Mouse (Mus musculus): ENCODE measurements around the gene Gm28035.

The Gm28035 gene

DNA sequence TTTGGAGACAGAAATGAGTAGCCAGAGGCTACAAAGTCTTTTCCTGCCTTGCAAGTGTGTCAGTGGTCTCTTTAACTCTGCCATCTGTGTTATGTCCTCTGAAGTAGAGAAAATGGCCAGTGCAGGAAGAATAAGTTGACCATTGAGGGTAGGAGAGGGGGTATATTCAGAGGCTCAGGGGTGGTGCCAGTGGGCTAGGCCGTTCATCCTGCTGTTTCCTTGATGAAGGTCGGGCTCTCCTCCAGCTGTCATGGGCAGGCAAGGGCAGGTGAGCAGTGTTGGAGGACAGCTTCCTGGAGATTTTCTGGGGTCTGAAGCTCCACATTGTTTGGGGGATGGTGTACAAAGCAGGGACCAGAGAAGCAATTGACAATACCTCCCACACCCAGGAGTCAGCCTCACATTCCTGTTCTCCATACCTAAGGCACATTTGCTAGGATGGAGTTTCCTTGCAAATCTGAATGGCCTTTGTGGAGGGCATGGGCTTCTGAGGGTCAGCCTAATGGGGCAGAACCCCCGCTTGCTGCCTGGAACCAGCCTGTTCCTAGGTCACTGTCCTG, 1.4 kb upstream of the Gm28035 start:
- DNase-seq (ENCODE audit: low spot score): no peak

DNA sequence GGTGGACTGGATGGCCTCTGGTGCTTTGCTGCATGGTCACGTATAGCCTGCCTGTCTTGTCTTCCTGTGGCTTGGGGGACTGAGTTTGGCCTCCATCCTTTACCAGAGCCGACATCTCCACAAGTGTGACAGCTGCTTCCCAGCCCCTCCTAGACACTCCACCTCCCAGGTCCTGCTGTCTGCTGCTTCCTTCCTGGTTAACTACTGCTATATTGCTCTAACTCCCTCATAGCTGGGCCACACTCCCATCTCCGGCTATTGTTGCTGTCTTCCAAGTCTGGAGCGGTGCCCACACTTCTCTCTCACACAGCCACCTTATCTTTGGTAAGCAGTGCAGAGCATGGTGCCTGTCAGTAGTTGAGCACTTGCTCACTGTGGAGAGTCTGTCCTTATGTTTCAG, 590 bp upstream of the Gm28035 start:
- no peak for DNase-seq (ENCODE audit: low spot score)

DNA sequence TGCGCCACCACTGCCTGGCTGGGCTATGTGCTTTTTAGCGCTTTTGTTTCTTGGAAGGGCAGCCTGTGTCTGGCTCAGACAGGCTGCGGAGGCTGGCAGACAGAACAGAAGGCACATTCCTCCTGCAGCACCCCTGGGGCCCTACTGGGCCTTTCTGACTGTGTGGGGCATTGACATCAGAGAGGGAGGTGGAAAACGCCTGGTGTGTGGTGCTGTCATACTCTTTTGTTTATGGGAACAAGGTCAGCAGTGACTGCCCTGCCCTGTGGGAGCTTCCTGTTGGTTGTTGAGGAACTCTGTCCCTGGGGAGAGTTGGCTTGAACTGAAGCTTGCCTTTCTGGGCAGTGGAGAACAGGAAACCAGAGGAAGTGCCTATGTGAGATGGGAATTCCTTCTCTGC, 2.1 kb downstream of the Gm28035 start:
- DNase-seq (ENCODE audit: low spot score): no peak

DNA sequence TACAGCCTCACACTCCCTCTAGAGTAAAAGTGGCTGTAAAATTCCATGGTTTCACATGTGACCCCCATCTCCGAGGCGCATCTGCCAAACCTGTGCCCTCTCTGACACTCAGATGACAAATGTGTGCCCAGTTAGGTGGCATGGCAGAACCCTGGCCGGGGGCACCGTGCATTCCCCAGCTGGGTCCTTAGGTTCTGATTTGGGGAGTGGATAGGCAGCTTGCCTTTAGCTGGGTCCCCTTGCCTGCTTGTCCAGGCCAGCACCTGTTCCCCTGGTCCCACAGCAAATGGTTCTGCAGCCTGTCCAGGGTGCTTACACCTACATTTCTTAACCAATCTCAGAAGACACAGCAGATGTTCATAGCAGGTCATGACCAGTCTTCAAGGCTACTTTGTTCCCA, 3.0 kb downstream of the Gm28035 start:
- no peak for DNase-seq (ENCODE audit: low spot score)

DNA sequence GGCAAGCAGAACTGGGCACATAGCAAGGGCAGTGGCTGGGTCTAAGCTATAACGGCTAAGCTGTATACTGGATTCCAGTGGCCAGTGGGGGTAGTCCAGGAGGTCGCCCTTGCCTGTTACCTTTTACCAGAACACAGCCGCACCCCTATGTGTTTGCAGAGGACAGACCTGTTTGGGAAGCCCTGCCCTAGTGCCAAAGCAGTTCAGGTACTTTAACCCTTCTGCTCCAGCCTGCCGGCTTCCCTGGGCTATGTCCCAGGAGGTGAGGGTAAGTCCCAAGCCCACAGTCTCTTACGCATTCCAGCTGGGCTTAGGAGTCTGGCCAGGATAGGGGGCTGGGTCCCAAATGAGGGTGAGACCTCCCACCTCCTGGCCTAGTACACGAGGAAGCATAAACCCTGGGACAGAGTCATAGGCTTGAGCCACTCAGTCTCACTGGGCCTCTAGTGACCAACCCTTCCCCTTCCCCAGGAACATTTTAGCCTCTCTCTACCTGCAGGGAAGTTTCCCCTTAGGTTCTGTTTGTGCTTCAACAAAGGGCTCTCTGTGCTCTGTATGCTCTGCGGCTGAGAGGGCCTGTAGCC, 4.3 kb downstream of the Gm28035 start:
- no peak for DNase-seq (ENCODE audit: low spot score)

DNA sequence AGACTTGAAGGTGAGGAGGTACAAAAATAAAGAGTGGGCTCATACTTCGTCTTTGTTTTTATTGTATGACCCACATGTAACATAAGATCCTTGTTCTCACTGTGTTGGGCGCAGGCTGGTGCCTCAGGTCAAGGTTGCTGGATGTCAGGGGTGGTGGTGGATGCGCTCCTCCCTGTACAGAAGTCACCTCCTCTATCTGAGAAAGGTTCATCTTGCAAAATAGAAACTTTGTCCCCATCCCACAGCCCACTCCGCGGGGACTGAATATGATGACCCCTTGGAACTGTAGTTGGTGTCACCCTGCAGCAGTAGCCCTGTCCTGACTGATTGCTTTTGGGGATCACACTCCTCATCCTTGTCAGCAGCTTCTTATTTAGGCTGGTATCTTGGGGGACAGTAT, 6.7 kb downstream of the Gm28035 start:
- no peak for DNase-seq (ENCODE audit: low spot score)

DNA sequence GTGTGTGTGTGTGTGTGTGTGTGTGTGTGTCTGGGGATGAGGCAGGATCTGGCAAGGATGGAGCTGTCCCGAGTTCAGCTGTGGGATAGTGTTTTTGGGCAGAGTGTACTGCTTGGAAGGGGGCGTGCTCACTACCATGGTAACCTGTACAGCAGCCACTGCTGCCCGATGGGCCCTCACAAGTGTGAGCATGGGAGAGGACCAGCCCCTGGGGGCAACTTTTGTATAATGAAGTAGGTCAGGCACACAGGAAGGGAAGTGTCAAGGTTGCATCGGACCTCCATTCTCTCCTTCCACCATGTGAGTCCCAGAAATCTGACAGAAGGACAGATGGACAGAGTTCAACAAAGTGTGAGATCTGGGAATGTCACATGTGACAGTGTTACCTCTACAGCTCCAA, 7.3 kb downstream of the Gm28035 start:
- DNase-seq (ENCODE audit: low spot score): no peak

DNA sequence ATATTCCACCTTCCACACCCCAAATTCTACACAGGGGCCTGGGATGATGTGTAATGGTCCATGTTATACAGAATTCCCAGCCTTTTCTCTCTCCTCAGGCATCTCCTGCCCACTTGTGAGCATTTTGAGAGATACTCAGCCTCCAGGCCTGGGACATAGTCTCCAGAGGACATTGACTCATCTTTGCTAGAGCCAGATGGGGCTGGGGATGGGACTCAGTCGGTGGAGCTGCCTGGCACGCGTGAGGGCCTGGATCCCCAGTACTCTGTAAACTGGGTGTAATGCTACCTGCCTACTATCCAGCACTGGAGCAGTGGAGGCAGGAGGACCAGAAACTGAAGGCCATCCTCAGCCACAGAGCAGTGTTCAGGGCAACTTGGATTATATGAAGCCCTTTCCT, 8.8 kb downstream of the Gm28035 start:
- no peak for DNase-seq (ENCODE audit: low spot score)

DNA sequence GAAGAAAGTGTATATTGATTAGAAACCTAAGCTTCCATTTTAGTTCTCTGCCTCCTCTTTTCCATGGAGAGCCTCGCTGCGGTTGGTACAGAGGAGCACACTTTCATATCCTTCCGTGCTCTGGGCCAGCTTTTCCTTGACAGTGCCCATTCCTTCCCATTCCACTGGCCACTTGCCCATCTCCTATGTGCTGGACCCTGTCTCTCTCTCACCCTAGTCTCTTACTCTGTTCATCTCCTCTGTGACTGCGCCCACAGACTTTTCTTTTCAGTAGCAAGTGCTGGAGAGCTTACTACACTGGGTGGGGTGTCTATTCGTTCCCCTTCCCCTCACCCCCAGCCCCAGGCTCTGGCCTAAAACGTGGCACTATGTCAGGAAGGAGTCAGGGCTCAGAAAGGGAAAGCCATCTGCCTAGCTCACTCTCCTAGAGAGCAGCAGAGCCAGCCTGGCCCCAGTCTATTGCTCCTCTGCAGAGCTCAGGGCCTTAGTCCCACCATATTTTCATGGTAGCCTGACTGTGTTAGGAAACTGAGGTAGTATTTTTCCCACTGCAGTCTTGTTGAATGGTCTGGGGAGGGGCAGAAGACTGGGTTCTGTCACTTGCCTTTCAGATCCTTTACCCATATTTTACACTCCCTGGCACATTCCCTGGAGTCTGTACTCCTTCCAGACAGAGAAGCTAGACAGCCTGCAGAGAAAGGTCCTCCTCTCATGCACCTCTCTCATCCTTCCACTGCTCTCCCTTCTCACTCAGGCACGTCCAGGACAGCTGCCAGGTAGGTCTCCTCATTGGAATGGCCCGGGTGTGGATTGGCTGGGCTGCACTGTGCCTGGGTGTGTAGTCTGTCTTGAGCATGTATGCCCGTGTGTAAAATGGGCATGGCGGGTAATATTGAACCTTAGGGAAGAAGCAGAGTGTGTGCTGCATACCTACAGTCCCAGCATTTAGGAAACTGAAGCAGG, 10.1 kb downstream of the Gm28035 start:
- no peak for DNase-seq (ENCODE audit: low spot score)

DNA sequence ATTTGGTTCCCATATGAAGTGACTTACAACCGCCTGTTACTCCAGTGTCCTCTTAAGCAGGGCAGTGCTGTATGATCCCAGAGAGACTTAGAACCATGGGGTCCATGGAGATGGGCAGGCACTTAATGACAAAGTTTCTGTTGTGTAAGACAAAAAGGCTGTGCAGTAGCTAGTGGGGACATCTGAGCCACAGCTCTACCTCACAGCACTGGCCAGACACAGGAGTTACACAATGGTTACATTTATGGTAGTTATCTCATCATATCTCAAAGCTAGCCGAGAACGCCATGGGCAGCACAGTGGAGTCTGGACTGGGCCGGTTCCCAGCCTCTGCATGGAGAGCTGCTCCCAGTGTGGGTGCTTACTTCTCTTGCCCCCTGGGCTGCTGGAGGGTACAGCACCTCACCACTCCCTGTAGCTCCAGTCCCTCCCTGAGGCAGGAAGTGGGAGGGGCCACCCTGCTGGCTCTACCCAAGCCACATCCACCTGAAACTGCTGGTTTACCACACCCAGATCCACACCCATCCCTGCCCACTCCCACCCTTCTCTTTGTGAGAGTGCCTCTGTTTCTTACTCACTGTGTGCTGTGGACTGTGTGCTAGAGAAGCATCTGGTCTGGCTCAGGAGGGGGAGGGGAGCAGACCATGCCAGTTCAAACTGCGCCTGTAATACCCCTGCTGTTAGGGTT, 11.2 kb downstream of the Gm28035 start:
- DNase-seq (ENCODE audit: low spot score): no peak

DNA sequence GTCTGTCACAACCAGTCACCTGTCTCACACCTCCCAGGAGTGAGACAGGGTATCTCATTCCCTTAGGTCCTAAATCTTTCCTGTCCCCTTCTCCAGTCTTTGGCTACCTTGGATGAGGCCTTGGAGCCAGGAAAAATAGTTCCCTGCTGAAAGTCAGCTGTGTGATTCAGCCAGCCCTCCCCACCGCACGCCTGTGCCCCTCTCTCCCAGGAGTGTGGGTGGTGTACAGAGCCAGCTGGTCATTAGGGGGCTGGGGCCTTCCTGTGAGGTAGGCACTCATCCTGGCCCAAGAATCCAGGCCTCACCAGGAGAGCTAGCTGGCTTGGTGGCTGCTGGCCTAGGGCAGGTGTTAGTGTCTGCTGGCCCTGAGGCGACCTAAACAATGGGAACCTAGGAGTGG, 12.2 kb downstream of the Gm28035 start:
- DNase-seq (ENCODE audit: low spot score): no peak

DNA sequence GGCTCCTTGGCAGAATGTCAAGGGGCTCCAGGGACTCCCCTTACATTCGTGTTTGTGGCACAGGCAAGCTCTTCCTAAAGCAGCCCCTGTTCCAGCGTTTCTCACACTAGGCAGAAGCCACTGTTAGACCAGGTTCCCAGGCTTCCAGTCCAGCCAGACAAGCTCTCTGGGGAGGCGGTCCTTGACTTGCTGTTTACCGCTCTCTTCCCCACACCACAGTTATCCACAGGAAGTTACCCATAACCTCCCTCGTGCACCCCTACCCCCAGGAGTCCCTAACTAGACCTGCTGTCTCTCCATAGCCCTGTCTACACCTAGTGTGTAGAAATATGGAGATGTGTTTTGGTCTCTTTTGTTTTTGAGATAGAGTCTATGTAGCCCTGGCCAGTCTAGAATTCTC, 13.4 kb downstream of the Gm28035 start:
- no peak for DNase-seq (ENCODE audit: low spot score)

DNA sequence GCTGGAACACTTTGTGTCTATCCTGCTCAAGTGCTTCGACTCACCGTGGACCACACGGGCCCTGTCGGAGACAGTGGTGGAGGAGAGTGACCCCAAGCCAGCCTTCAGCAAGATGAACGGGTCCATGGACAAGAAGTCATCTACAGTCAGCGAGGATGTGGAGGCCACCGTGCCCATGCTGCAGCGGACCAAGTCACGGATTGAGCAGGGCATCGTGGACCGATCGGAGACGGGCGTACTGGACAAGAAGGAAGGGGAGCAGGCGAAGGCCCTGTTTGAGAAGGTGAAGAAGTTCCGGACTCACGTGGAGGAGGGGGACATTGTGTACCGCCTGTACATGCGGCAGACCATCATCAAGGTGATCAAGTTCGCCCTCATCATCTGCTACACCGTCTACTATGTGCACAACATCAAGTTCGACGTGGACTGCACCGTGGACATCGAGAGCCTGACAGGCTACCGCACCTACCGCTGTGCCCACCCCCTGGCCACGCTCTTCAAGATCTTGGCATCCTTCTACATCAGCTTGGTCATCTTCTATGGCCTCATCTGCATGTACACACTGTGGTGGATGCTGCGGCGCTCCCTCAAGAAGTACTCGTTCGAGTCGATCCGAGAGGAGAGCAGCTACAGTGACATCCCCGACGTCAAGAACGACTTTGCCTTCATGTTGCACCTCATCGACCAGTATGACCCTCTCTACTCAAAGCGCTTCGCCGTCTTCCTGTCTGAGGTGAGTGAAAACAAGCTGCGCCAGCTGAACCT, 15.4 kb downstream of the Gm28035 start:
- DNase-seq (ENCODE audit: low spot score): no peak

DNA sequence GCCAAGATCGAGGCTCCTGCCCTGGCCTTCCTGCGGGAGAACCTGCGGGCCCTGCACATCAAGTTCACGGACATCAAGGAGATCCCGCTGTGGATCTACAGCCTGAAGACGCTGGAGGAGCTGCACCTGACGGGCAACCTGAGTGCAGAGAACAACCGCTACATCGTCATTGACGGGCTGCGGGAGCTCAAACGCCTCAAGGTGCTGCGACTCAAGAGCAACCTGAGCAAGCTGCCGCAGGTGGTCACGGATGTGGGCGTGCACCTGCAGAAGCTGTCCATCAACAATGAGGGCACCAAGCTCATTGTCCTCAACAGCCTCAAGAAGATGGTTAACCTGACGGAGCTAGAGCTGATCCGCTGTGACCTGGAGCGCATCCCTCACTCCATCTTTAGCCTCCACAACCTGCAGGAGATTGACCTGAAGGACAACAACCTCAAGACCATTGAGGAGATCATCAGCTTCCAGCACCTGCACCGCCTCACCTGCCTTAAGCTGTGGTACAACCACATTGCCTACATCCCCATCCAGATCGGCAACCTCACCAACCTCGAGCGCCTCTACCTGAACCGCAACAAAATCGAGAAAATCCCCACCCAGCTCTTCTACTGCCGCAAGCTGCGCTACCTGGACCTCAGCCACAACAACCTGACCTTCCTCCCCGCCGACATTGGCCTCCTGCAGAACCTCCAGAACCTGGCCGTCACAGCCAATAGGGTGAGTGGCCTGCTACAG, 16.4 kb downstream of the Gm28035 start:
- no peak for DNase-seq (ENCODE audit: low spot score)

DNA sequence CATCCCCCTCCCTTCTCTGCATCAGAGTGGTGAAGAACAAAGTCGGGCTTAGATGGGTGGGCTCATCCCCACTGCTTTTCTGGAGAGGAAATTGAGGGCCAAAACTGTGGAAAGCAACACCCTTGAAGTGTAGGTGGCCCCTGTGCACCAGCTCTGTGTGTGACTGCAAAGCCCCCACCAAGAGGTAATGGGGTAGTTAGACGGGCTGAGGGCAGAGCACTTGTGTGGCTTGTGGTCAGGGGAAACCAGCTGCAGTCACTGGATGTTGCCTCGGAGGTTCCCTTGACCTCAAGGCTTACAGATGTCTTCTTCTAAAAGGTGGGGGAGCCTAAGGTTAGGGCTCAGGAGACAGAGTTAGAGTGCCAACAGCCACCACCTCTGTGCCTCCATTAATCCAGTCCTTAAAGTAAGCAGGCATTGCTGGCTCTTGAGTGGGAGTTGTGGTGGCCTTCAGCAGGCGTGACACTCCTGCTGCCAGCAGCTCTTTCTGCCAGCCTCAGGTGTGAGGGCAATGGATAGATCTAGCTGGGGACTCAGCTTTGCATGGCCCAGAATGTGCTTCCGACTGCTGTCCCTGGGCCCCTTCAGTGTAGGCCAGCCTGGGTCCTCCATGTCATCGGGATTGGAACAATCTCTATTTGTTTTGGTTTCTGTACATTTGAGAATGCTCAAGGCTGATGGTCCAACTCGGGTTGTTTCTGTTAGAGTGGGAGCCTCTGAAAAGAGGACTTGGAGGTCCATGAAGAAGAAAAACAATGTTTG, 17.5 kb downstream of the Gm28035 start:
- DNase-seq (ENCODE audit: low spot score): no peak

DNA sequence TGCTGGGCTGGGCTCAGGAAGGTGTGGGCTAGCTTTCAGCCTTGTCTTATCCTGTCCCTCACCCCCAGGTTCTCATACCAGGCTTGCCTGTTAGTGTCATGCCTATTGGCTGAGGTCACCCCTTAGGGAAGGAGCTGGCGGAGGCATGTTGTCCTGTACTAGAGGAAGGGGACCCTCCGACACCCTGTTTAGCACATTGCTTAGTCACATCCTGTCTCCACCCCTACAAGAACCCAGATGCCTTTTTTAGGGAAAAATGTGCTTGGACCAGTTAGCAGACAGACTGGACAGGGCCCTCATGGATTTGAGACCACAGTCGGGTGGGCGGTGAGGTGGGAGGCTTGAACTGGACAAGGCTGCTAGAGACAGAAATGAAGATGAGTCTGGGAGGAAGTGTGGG, 18.2 kb downstream of the Gm28035 start:
- DNase-seq (ENCODE audit: low spot score): no peak

DNA sequence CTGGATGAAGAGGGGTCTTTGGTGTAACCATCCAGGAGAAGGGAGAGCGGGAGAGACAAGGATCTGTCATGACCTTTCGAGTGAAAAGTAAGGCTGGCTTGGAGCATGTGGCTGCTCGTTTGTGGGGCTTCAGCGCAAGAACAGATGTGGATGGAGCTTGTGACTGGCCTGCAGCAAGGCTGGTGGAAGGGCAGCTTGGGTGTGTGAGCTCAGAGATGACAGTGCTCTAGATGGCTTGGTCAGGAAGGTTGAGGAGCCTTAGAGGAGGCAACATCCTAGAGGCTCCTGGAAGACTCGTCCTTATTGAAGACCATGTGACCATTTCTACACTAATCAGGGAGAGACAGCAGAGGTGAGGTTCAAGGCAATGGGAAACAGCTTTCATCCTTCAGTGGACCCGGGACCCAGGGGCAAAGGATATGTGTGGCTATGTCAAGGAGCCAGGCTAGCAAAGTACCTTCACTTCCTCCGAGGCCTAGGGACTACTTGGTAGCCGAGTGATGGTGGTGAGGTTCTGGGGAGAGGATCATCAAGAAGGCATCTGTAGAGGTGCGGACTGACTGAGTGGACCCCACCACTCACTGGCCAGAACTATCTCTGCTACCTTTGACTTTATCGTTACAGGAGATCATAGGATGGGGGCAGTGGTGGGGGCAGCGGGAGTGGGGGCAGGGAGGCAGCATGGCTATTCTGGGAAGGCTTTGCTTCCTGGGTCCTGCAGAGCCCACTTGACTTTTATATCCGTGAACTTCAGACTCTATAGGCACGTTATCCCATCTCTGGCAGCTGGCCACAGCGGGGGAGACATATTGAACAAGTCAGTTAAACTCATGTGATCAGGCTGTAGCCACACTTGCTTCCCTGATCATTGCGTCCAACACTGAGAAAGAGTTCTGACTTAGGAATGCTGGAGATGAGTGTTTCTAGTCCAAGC, 19.0 kb downstream of the Gm28035 start:
- DNase-seq (ENCODE audit: low spot score): no peak

DNA sequence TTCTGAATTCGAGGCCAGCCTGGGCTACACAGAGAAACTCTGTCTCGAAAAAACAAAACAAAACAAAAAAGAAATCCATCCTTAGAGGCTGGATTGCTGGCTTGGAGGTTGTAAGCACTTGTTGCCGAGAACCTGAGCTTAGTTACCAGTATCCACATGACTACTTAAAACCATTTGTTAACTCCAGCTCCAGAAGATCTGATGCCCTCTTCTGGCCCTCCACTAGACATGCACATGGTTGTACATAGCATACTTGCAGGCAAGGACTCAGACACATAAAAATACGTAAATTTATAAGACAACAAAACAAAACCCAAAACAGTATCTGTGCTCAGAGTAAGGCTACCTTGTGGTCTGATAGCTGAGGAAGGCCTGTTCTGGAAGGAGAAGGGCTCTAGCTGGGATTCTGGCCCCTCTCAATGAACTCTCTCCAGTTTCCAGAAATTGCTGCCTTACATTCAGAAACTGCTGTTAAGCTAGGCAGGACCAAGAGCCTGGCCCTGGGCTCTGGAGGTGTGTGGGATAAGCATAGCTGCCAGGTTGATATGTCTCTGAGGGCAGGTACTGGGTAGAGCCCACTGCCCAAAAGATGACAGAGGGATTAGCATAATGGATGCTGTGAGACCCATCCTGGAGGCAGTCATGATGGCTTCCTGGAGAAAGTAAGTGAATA, 20.8 kb downstream of the Gm28035 start:
- DNase-seq (ENCODE audit: low spot score): no peak
